Mouse (Mus musculus): ENCODE data around the gene Gm17606. TPM values are rescaled to one million over a fixed set of nuclear protein-coding genes. Genes with fewer than 3 reads are reported as not detected.

The Gm17606 gene
- polyA plus RNA-seq, 1 experiment from 2014 or later, result not detected

DNA sequence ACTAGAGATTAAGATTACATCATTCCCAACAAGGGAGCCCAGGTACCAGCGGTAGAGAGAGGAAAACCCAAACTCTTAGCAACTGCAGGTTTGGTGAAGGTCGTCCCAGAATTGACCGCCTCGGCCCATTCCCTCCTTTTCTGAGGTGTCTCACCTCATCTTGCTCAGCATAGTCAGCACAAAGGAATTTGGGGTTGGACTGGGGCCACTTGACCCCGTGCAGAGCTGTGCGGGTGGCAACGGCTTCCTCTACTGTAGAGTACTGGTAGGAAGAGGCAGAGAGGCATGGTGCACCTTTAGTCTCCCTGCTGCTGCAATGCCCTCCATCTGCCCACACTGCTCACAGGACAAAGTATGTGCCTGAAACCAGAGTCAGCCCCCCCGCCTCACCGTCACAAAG lies 3.5 kb downstream of the Gm17606 start:
- Histone ChIP-seq H3K4me3 (replicated peaks) (no peak overlapping the region), H3K4me1 (replicated peaks) (peaks cover 33% of the 10 kb centered on the region), H3K9me3 (no peaks in the 10 kb centered on the region), H3K27me3 (no peaks in the 10 kb centered on the region), H3K27ac (no peak overlapping the region), H3K36me3 (peaks cover 71% of the 10 kb centered on the region), H3K4me2 (replicated peaks) (no peak overlapping the region), H3K9ac (replicated peaks) (no peak overlapping the region)
- ATAC-seq, result no peak
- 95% methylated on average over 9 of the region's 9 CpGs for WGBS

DNA sequence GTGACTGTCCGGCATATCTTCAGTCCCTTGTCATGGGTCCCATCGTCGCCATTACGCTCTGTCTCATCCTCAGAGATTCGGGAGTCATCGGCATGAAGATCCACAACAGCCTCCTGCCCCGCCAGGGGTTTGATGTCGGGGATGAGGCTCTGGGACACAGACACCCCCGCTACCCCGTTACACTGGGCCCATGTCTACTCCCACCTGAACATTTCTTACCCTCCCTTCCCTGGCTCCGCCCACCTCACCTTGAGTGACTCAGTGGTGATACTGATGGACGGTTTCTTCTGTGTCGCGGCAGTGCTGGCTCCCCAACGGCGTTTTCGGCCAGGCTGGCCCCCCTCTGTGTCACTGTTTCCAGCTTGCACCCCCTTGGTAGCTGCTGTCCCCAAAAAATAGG lies 5.7 kb downstream of the Gm17606 start:
- WGBS, result 92% methylated on average over 17 of the region's 17 CpGs
- Histone ChIP-seq H3K4me1 (replicated peaks) (peaks cover 39% of the 10 kb centered on the region), H3K4me3 (replicated peaks) (no peak overlapping the region), H3K9ac (replicated peaks) (no peak overlapping the region), H3K27ac (no peak overlapping the region), H3K27me3 (no peaks in the 10 kb centered on the region), H3K9me3 (no peaks in the 10 kb centered on the region), H3K4me2 (replicated peaks) (no peak overlapping the region), H3K36me3 (peaks cover 89% of the 10 kb centered on the region)
- no peak for ATAC-seq

DNA sequence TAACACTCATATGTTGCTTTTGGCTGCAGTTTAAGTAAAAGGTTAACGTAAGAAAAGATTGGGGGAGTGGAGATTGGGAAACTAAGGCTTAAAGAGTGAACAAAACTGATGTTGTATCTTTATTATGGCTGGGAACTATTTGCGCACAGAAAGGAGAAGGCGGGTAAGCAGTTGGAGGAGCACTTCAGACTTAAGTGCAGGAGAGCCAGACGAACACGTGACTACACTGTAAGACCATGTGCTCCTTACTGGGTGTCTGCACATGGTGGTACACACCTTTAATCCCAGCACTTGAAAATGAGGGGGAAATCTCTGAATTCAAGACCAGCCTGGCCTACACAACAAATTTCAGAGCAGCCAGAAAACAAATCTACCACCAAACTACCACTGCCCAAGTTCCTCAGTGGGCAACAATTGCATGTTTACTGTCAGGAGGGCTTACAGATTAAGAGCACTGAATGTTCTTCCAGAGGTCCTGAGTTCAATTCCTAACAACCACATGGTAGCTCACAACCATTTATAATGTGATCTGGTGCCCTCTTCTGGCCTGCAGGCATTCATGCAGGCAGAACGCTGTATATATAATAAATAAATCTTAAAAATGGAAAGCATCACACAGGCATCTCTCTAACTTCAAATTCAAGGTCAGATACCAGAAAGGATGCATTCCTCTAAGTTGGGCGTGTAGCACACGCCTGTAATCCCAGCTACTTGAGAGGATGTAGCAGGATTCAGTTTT lies 6.3 kb downstream of the Gm17606 start:
- Histone ChIP-seq H3K27me3 (no peaks in the 10 kb centered on the region), H3K9me3 (no peaks in the 10 kb centered on the region), H3K4me3 (replicated peaks) (no peak overlapping the region), H3K4me1 (replicated peaks) (peaks cover 42% of the 10 kb centered on the region), H3K9ac (replicated peaks) (no peak overlapping the region), H3K4me2 (replicated peaks) (no peak overlapping the region), H3K36me3 (peaks cover 91% of the 10 kb centered on the region), H3K27ac (no peak overlapping the region)
- 97% methylated on average over 8 of the region's 8 CpGs for WGBS
- no peak for ATAC-seq

DNA sequence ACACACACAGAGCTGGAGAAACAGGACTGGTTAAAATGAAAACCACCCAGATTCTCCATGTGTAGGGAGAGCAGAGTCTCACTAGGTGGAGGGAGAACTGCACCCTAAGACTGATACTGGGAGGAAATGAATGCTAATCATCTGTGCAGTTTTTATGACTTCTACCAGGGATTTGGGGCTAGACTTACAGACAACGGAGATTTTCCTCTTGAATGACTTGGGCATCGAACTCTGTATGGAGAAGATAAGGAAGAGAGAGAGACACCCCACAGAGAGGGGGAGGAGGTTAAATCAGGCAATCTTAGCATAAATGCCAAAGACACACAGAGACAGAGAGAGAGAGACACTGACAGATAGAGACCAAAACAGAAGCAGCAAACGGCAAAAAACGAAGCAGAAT lies 7.1 kb downstream of the Gm17606 start:
- H3K4me2 ChIP-seq (replicated peaks), result no peak overlapping the region
- H3K4me3 ChIP-seq (replicated peaks), result no peak overlapping the region
- no peak for ATAC-seq
- H3K9me3 ChIP-seq, result no peaks in the 10 kb centered on the region
- no peaks in the 10 kb centered on the region for H3K27me3 ChIP-seq
- peaks cover 83% of the 10 kb centered on the region for H3K36me3 ChIP-seq
- H3K9ac ChIP-seq (replicated peaks), result no peak overlapping the region
- H3K4me1 ChIP-seq (replicated peaks), result peaks cover 47% of the 10 kb centered on the region
- no peak overlapping the region for H3K27ac ChIP-seq
- 62% methylated on average over 4 of the region's 4 CpGs for WGBS

DNA sequence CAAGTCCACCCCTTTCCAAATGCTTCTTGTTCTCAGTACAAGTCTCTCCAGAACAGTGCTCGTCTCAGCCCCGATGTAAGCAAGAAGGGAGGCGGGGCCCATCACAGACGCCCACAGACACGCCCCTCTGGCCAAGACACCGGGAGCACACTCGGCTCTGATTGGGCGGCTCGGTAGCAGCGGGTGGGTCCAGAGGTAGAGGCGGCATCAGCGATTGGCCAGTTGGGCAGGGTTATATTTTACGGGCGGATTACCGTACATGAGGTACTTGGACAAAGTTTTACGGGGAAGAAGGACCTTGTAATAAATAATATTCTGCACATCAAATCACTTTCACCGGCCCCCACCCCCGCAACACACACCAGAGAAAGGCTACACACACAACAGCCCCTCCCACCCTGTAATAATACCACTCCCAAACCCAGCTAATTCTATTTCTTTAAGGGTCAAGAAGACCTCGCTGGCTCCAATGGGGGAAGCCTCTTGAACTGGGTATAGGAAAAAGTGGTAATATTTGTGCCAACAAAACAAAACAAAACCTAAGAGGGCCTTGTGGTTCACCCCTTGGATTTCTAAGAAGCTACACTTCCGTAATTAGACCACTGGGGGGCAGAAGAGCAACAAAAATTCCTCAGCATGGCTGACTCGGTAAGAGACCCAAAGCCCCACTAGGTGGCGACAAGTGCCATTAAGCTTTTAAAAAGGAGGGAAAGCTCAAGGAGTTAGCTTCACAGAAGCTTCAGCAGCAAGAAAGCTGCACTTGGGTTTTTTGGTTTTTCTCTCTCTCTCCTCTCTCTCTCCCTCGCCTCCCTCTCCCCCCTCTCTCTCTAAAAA lies 10.1 kb downstream of the Gm17606 start:
- 66% methylated on average over 23 of the region's 23 CpGs for WGBS
- ATAC-seq, result peak; percentile 40
- H3K27me3 ChIP-seq, result no peaks in the 10 kb centered on the region
- peak overlapping the region; percentile 70 for H3K4me3 ChIP-seq (replicated peaks)
- H3K9me3 ChIP-seq, result no peaks in the 10 kb centered on the region
- H3K27ac ChIP-seq, result no peak overlapping the region
- peaks cover 62% of the 10 kb centered on the region for H3K36me3 ChIP-seq
- H3K4me1 ChIP-seq (replicated peaks), result peaks cover 56% of the 10 kb centered on the region
- no peak overlapping the region for H3K9ac ChIP-seq (replicated peaks)
- H3K4me2 ChIP-seq (replicated peaks), result peak overlapping the region; percentile 94

DNA sequence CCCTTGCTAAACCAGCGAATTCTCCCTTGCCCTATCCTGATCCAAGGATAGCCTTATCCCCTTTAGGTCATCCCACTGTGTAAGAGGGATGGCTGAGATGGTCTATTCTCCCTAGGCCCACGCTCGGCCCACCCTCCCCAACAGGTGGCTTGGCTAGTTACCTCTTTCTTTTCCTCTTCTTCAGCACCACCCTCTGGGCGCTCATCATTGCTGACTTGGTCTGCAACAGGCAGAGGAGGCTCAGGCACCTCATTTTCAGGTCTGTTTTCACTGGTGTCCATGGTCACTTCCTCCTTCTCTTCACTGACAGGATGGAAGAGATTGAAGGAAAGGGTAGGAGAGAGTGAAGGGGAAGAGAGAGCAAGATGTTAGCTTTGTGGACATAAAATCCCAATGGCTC lies 10.8 kb downstream of the Gm17606 start:
- Histone ChIP-seq H3K9ac (replicated peaks) (no peak overlapping the region), H3K27ac (peak overlapping the region; percentile 49), H3K4me1 (replicated peaks) (peaks cover 56% of the 10 kb centered on the region)

DNA sequence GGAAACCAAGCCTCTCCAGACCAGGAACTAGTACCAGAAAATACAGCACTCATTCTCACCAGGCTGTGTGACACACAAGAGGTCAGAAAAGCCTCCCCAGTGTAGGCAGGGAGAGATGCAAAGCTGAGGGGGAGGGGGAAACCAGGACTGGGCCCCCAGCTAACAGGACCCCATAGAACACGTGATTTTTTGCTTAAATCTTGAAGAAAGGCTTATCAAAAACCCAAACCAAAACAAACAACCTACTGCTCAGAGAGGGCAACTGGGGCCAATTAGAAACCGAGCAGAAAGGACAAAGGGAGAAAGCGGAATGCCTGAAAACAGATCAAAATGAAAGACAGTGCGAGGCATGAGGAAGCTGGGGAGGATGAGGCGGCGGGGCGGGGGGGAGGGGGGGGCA lies 12.0 kb downstream of the Gm17606 start:
- Histone ChIP-seq H3K27me3 (no peaks in the 10 kb centered on the region), H3K27ac (peak overlapping the region; percentile 86), H3K4me3 (replicated peaks) (peak overlapping the region; percentile 70), H3K9ac (replicated peaks) (peak overlapping the region; percentile 90), H3K36me3 (peaks cover 61% of the 10 kb centered on the region), H3K4me1 (replicated peaks) (peaks cover 55% of the 10 kb centered on the region), H3K4me2 (replicated peaks) (peak overlapping the region; percentile 94), H3K9me3 (no peaks in the 10 kb centered on the region)
- 0% methylated on average over 7 of the region's 7 CpGs for WGBS
- no peak for ATAC-seq

More for the DNA sequence above, 10.8 kb downstream of the Gm17606 start:
- Histone ChIP-seq H3K27me3 (no peaks in the 10 kb centered on the region), H3K9me3 (no peaks in the 10 kb centered on the region), H3K36me3 (peaks cover 62% of the 10 kb centered on the region), H3K4me2 (replicated peaks) (peak overlapping the region; percentile 94), H3K4me3 (replicated peaks) (peak overlapping the region; percentile 70)
- 84% methylated on average over 4 of the region's 4 CpGs for WGBS
- 0 out of 2 replicates have a peak, but pooled peaks have one; percentile 37 for ATAC-seq

DNA sequence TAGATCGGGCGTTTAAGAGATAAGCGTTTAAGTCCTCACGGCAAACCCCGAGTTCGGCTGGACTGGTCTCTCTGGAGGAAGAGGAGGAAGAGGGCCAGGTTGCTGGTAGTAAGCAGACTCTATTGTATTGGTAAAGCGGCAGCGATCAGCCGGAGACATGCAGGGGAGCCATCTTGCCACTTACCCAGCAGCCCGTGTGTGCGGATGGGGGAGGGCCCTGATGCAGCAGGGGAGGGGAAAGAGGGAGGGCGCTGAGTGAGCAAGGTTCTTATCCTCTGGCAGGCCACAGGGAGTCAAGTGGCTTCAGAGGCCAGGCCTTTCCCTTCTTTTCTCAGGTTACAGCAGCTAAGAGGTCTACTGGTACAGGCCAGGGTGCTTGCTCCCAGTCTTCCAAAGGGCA lies 12.7 kb downstream of the Gm17606 start:
- Histone ChIP-seq H3K9ac (replicated peaks) (peak overlapping the region; percentile 90), H3K9me3 (no peaks in the 10 kb centered on the region), H3K27me3 (no peaks in the 10 kb centered on the region), H3K4me2 (replicated peaks) (peak overlapping the region; percentile 94), H3K27ac (peak overlapping the region; percentile 86), H3K36me3 (peaks cover 61% of the 10 kb centered on the region), H3K4me3 (replicated peaks) (peak overlapping the region; percentile 70), H3K4me1 (replicated peaks) (peaks cover 48% of the 10 kb centered on the region)
- 0% methylated on average over 12 of the region's 12 CpGs for WGBS
- ATAC-seq, result peak; percentile 90

DNA sequence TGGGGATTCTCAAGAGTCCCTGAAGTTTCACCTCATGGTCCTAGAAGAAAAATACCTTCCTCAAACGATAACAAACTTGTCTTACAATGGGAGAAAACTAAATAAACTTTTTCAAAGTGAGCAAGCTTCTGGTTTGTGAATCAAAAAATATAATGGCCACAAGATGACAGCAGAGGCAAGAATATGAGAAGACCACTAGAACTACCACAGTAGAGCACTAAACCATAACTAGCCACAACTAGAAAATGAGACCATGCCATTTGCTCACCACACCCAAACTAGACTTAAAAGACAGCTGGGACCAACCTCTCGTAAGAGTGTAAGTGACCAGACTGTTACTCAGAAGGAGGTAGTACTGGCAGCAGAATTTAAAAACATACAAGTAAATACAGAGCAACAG lies 19.3 kb downstream of the Gm17606 start:
- no peak overlapping the region for H3K4me3 ChIP-seq (replicated peaks)
- no peak for ATAC-seq
- WGBS, result 97% methylated on average over 2 of the region's 2 CpGs
- no peaks in the 10 kb centered on the region for H3K27me3 ChIP-seq
- H3K4me1 ChIP-seq (replicated peaks), result no peaks in the 10 kb centered on the region
- H3K9ac ChIP-seq (replicated peaks), result no peak overlapping the region
- H3K9me3 ChIP-seq, result no peaks in the 10 kb centered on the region
- no peak overlapping the region for H3K4me2 ChIP-seq (replicated peaks)
- H3K27ac ChIP-seq, result no peak overlapping the region
- peaks cover 98% of the 10 kb centered on the region for H3K36me3 ChIP-seq

DNA sequence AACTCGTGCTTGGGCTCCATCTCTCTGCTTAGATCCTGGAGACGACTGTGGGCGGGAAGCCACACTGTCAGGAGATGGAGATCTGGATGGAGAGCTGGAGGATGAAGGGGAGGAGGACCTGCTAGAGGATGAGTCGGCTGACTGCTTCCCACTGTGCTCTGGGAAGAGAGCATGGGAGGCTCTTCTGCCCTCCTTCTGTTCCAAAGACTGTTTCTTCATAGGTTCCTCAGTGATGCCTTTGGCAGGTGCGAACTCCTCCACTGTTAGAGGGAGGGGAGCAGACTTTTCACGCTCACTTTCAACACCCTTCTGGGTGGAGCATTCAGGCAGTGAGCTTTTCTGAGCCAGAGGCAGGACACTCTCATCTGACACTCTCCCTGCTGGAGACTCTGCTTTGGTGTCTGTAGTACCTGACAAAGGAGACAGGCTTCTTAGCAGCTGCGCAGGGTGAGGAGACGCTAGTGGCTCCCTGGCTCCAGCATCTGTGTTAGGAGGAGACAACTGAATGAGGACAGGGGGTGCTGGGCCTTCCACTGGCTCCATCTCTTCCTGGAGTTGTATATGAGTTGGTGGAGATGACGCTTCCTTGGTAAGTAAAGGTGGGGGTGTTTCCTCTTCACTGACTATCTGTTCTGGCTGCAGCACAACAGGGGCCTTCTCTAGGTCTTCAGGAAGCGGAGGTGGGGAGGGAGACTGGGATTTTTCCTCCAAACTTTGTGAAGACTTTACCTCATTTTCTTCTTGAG lies 23.9 kb downstream of the Gm17606 start:
- H3K4me1 ChIP-seq (replicated peaks), result no peaks in the 10 kb centered on the region
- H3K9me3 ChIP-seq, result no peaks in the 10 kb centered on the region
- H3K36me3 ChIP-seq, result peaks cover 94% of the 10 kb centered on the region
- 95% methylated on average over 10 of the region's 10 CpGs for WGBS
- ATAC-seq, result no peak
- H3K27me3 ChIP-seq, result no peaks in the 10 kb centered on the region
- no peak overlapping the region for H3K27ac ChIP-seq
- H3K4me2 ChIP-seq (replicated peaks), result no peak overlapping the region
- no peak overlapping the region for H3K9ac ChIP-seq (replicated peaks)
- no peak overlapping the region for H3K4me3 ChIP-seq (replicated peaks)

DNA sequence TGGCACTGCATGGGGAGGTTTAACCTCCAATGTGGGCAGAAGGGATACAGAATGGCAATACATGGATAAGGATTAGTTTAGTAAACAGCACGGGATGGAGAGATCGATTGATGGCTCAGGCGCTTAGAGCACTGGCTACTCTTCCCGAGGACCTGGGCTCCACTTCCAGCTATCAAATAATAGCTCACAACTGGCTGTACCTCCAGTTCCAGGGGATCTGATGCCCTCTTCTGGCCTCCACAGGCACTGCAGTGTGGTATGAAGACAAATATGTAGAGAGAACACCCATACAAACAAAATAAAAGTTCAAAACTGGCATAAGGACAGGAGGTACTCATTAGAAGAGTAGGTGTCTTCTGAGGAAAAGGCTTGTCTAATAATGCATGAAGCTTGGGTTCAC lies 28.6 kb downstream of the Gm17606 start:
- peaks cover 80% of the 10 kb centered on the region for H3K36me3 ChIP-seq
- no peak overlapping the region for H3K27ac ChIP-seq

DNA sequence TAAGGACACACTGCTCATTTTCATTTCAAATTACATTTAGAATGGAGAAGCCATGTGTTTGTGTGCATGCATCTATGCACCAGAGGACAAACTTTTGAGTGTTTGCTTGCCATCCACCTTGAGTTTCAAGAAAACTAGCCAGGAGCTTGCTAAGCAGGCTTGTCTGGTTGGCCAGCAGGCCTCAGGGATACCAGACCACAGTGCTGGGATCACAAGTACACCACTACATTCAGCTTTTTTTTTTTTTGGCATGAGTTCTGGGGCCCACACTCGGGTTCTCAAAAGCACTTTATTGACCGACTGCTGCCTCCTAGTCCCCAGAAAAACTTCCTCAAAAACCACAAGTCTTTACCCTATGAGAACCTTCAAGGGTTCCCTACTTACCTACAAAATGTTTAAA lies 33.6 kb downstream of the Gm17606 start:
- WGBS, result 82% methylated on average over 2 of the region's 2 CpGs
- no peak for ATAC-seq
- H3K4me2 ChIP-seq (replicated peaks), result no peak overlapping the region
- no peaks in the 10 kb centered on the region for H3K9me3 ChIP-seq
- no peak overlapping the region for H3K9ac ChIP-seq (replicated peaks)
- peaks cover 74% of the 10 kb centered on the region for H3K36me3 ChIP-seq
- no peaks in the 10 kb centered on the region for H3K27me3 ChIP-seq
- no peak overlapping the region for H3K4me3 ChIP-seq (replicated peaks)
- no peak overlapping the region for H3K27ac ChIP-seq
- no peaks in the 10 kb centered on the region for H3K4me1 ChIP-seq (replicated peaks)

More for the DNA sequence above, 28.6 kb downstream of the Gm17606 start:
- no peak for ATAC-seq
- H3K9ac ChIP-seq (replicated peaks), result no peak overlapping the region
- H3K4me2 ChIP-seq (replicated peaks), result no peak overlapping the region
- H3K4me1 ChIP-seq (replicated peaks), result no peaks in the 10 kb centered on the region
- WGBS, result 74% methylated on average over 4 of the region's 4 CpGs
- H3K27me3 ChIP-seq, result no peaks in the 10 kb centered on the region
- H3K4me3 ChIP-seq (replicated peaks), result no peak overlapping the region
- H3K9me3 ChIP-seq, result no peaks in the 10 kb centered on the region

Data from midbrain, embryonic 13.5 days (tissue).